Mouse (Mus musculus): ENCODE data around the gene Mrgpre. TPM values are rescaled to one million over a fixed set of nuclear protein-coding genes. Genes with fewer than 3 reads are reported as not detected.

The Mrgpre gene
- 1 to 10 TPM; 5.0 to 6.6 TPM for total RNA-seq (2021)

GRCm38 (mm10) chr7:143783996-143784829 is at the start of gene Mrgpre:
TSS of gene Mrgpre (minus strand) at chr7:143784500.
- peak; percentile 48 to 62 for DNase-seq (ENCODE audit: extremely low spot score in 1 of 2, low spot score in 1 of 2)

GRCm38 (mm10) chr7:143833581-143834190 is 49.4 kb upstream of the Mrgpre start:
- no peak for DNase-seq (ENCODE audit: extremely low spot score in 1 of 2, low spot score in 1 of 2)

DNA sequence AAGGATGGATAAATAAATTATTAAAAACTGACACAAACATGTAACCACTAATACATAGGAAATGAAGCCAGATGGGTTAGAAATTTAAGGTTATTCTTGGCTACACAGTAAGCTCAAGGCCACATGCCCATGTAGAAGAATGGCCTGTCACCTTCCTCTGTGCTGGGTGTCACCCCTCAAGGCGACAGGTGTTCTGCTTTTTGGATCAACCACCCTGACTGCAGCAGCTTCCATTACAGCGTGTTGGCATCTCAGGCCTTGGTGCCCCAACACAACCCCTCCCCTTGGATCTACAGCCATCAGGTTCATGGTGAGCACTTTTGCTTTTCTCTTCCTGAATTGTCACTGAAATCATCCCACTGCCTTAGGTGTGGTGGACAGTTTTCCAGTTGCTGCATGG is 48.3 kb upstream of the Mrgpre start:
- no peak for DNase-seq (ENCODE audit: extremely low spot score in 1 of 2, low spot score in 1 of 2)

- DNase-seq (ENCODE audit: extremely low spot score in 1 of 2, low spot score in 1 of 2) = no peak
Observed at GRCm38 (mm10) chr7:143832196-143832595, 47.9 kb upstream of the Mrgpre start.

- DNase-seq (ENCODE audit: extremely low spot score in 1 of 2, low spot score in 1 of 2) = no peak
Observed at GRCm38 (mm10) chr7:143830399-143830798, 46.1 kb upstream of the Mrgpre start.

GRCm38 (mm10) chr7:143829504-143830331 is 45.4 kb upstream of the Mrgpre start:
- peak; percentile 81 to 91 for DNase-seq (ENCODE audit: extremely low spot score in 1 of 2, low spot score in 1 of 2)

DNA sequence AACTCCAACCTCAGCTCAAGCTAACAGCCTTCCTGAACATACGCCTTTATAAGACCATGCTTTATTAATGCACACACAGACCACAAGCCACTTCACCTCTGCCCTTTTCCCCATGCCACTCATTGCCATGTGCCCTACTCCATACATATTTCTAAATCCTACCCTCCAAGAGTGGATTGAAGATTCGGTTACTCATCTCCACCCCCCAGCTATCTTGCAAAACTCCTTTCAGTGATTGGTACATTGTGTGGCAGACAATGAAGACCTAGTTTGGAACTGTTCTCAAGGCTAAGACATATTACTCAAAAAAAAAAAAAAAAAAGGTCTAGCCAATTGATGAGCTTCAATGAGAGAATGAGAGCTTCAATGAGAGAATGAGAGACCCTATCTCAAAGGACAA is 42.7 kb upstream of the Mrgpre start:
- no peak for DNase-seq (ENCODE audit: extremely low spot score in 1 of 2, low spot score in 1 of 2)

DNA sequence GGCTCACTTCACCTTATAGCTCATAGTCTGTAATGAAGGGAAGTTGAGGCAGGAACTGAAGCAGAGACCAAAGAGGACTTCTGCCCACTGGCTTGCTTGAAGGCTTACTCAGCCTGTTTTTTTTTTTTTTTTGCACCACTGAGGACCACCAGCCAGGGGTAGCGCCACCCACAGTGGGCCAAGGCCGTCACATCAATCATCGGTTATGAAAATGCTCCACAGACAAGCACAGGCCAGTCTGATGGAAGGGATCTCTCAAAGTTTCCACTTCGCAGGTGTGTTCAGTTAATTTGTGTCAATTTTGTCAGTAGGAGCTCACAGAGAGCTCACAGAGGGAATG is 38.9 kb upstream of the Mrgpre start:
- no peak for DNase-seq (ENCODE audit: extremely low spot score in 1 of 2, low spot score in 1 of 2)

DNA sequence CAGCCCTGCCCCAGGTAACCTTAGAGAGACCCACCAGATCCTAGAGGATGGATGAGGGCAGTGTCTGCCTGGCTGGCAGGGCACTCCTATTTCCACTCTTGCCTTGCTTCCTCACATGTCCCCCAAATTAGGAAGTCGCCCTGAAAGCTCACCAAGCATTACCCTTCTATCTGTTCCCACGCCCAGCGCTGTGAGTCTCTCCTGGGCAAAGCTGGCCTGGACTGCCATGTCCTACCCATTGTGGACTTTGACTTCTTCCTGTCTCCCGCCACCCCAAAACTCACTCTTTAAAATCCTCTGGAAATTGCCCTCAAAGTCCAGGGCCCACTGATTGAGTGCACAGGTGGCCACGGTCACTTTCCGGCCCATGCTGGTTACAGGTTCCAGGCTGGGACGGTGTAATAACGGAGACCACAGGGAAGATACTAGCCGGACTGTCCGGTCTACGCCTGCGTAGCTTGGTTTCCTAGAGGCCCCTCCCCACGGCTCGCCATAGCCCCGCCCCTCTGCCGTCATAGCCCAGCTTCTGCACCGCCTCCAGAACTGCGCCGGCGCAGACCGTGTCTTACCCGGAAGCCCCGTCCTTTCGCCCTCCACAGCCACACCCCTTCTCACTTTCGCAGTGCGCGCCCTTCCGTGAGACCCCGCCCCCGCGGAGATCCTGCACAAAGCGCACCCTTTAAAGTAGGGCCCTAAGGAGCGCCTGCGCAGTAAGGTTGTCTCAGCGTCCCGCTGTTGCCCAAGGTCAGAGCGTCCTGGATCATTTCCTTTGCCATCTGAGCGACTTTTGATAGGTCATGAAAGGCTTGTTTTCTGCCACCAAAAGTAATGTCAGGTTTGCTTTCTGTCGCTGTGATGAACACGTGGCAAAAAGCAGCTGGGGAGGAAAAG is 38.3 kb upstream of the Mrgpre start, which contains the start of the genes Nadsyn1 and Dhcr7:
Gene Nadsyn1, minus strand, starts transcription at position 475 of the 891 bp plus-strand sequence.
Gene Dhcr7, plus strand, starts transcription at position 771 of the 891 bp plus-strand sequence.
- DNase-seq (ENCODE audit: extremely low spot score in 1 of 2, low spot score in 1 of 2) = peak; percentile 96

DNA sequence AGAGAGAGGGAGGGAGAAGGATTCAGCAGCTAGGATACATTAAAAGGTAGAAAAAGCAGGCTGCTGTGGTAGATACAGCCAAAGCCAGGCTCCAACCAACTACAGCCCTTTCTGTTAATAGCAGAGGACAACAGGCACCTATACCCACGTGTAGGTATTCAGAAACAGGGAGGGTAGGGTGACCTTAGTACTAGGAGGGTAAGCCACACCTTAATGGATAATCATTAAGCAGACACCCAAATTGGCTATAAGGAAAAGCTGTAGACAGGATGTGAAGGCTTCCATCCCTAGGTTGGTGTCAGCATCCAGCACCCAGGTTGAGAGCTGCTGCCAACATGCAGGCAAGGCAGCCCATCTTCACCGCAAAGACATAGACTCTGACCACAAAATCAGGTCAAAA is 36.9 kb upstream of the Mrgpre start:
- DNase-seq (ENCODE audit: extremely low spot score in 1 of 2, low spot score in 1 of 2) = no peak

GRCm38 (mm10) chr7:143819201-143819600 is 34.9 kb upstream of the Mrgpre start:
- DNase-seq (ENCODE audit: extremely low spot score in 1 of 2, low spot score in 1 of 2) = no peak

DNA sequence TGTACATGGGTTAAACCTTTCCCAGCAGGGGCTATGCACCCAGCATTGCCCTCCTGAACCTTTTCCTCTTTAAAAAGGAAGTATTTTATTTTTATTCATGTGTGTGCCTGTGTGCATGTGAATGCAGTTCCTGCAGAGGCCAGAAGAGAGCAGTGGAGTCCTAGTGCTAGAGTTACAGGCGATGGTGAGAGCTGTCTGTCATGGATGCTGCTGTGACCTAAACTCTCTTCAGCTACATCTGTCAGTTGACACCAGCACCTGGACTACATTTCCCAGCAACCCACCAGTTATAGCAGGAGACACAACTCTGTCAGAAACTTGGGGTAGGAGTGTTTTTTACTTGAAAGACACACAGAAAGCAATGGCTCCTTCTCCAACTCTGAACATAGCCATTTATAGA is 24.6 kb upstream of the Mrgpre start:
- DNase-seq (ENCODE audit: extremely low spot score in 1 of 2, low spot score in 1 of 2) = no peak

DNA sequence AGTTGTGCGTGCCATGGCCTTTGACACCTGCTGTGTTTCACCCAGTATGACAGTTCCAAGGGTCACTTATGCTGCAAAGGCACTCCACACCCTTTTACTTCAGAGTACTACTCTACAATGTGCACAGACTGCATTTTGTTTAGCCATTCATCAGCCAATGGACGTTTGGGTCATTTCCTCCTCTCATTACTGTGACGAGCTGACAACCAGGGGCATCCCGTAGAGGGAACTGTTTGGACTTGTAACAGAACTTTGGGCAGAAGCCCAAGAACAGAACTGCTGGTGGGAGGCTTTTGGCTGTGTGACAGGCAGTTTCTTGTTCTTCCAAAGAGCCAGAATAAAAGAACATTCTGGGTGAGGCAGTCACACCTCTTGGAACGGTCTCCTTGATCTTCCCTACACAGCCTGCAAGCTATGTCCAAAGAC is 20.9 kb upstream of the Mrgpre start:
- no peak for DNase-seq (ENCODE audit: extremely low spot score in 1 of 2, low spot score in 1 of 2)

DNA sequence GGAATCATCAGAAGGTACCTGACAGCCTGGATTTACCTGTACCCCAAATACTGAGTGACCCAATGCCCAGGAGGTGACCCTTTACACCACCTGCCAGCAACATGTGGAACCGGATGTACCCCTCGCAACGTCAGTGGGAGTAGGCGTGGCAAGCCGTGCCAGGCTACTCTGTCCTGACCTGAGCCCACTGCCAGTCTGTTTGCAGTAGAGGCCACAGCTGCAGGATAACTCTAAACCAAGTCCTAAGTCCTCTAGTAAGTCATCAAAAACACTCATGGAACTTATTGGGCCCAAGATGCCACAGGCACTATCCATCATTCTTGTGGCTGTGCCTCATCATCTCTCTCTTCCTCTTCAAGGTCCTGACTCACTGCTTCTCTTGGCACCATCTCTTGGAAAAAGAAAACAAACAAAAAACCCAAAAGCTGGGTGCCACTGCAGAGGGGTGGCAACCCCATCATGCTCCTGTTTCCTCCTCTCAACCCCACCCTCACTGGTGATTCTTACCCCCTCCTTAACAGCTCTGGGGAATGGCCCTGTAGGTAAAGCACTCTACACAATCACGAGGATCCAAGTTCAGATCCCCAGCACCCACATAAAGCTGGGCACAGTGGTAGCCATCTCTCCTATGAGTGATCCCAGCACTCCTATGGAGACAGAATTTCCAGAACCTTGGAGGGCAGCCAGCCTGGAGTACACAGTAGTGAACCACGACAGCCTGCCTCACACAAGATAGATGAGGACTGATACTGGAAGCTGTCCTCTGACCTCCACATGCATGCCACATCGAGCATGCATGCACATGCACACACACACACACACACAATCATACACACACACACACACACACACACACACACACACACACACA is 17.1 kb upstream of the Mrgpre start:
- DNase-seq (ENCODE audit: extremely low spot score in 1 of 2, low spot score in 1 of 2) = no peak

- DNase-seq (ENCODE audit: extremely low spot score in 1 of 2, low spot score in 1 of 2) = no peak
Observed at GRCm38 (mm10) chr7:143800770-143801169, 16.5 kb upstream of the Mrgpre start.

DNA sequence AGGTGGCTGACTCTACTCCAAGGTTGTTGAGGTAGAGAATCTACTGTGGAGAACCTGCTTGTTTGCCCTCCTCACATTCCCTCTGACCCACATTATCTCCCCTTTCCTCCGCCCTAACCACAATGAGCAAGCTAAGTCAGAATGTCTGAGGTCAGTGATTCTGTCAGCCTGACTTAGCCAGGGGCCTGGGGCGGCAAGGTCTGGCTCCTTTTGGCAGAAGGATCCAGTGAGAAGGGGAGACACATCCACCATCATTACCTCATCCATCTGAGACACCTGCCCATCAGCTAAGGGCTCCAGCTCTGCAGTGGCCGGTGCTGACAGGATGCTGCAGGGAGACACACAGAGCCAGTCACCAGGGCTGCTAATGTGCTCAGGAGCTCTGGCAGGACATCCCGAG is 14.5 kb upstream of the Mrgpre start:
- DNase-seq (ENCODE audit: extremely low spot score in 1 of 2, low spot score in 1 of 2) = no peak

DNA sequence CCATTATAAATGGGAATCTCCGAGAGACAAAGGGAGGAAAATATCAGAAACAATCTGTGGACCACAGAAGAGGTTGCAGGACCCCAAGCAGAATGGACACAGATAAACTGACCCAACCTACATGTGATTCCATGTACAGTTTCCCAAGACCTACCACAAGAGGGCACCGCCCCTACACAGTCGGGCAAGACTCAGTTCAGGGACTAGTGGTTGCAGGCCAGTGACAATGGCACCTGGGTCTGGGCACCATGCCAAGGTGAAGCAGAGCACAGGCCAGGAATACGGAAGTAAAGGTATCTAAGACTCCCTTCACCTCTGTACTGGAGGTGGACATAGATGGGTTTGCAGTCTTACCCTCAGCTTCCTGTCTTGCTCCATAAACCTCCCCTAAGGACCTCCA is 8.8 kb upstream of the Mrgpre start:
- no peak for DNase-seq (ENCODE audit: extremely low spot score in 1 of 2, low spot score in 1 of 2)

GRCm38 (mm10) chr7:143792336-143792985 is 8.2 kb upstream of the Mrgpre start:
- DNase-seq (ENCODE audit: extremely low spot score in 1 of 2, low spot score in 1 of 2) = no peak

Data from layer of hippocampus, postnatal 25 days (tissue).